Mouse (Mus musculus) heart, embryonic 14.5 days (tissue): ENCODE data around the gene Fgd2. TPM values are rescaled to one million over a fixed set of nuclear protein-coding genes. Genes with fewer than 3 reads are reported as not detected.
A peak's percentile ranks its signal among the peaks of the same experiment; 100 is the strongest.
"Not testable (repeated sequence)": the region's sequence is repeated elsewhere in the genome, so short reads cannot be mapped to it uniquely, and the experiment has no call there.

ENCODE experiments used
- ATAC-seq: fragments of 200-750 bp; cut with Nextera tagmentation; 2 replicates; pipeline ENCODE4 v1.8.0; 2017; ENCODE audit warnings: low read depth, moderate TSS enrichment; ENCODE audit not compliant: insufficient number of reproducible peaks, insufficient read depth, low FRiP score
- H3K27ac ChIP-seq, 2 experiments: fragments of 200-500 bp in 1 of 2; fragments of 300-500 bp in 1 of 2; sonication (generic) in 1 of 2; replicated peaks in 1 of 2; 2 replicates each; pipeline ENCODE4 v1.5.1; 2012 to 2014; ENCODE audit warnings: low read depth in 2 of 2, low read length in 2 of 2, control low read depth in 1 of 2, mild to moderate bottlenecking in 1 of 2, mixed read lengths in 1 of 2; ENCODE audit not compliant: control insufficient read depth in 1 of 2, insufficient read depth in 1 of 2
- H3K27me3 ChIP-seq: fragments of 300-500 bp; sonication (generic); 2 replicates; pipeline ENCODE4 v1.6.1; 2014; ENCODE audit warnings: mild to moderate bottlenecking, low read length, control low read depth; ENCODE audit not compliant: control insufficient read depth, insufficient read depth
- H3K36me3 ChIP-seq: fragments of 300-500 bp; sonication (generic); 2 replicates; pipeline ENCODE4 v1.6.1; 2014; ENCODE audit warnings: mild to moderate bottlenecking, control low read depth, low read length, mixed read lengths; ENCODE audit not compliant: control insufficient read depth, insufficient read depth
- H3K4me1 ChIP-seq, 2 experiments: fragments of 200-500 bp in 1 of 2; fragments of 300-500 bp in 1 of 2; sonication (generic) in 1 of 2; 2 replicates each; pipeline ENCODE4 v1.6.1; 2012 to 2014; ENCODE audit warnings: low read length in 2 of 2, control low read depth in 1 of 2, mixed read lengths in 1 of 2; ENCODE audit not compliant: control insufficient read depth in 2 of 2, insufficient read depth in 2 of 2
- H3K4me2 ChIP-seq: fragments of 300-500 bp; sonication (generic); 2 replicates; pipeline ENCODE4 v1.6.1; 2014; ENCODE audit warnings: mild to moderate bottlenecking, low read length
- H3K4me3 ChIP-seq, 2 experiments: fragments of 200-500 bp in 1 of 2; fragments of 300-500 bp in 1 of 2; sonication (generic) in 1 of 2; 2 replicates each; pipeline ENCODE4 v1.5.1; 2012 to 2014; ENCODE audit warnings: low read length in 2 of 2, mild to moderate bottlenecking in 2 of 2, control low read depth in 1 of 2, low read depth in 1 of 2, moderate library complexity in 1 of 2; ENCODE audit not compliant: control insufficient read depth in 1 of 2, insufficient read depth in 1 of 2
- H3K9ac ChIP-seq: fragments of 300-500 bp; sonication (generic); 2 replicates; pipeline ENCODE4 v1.6.1; 2014; ENCODE audit warnings: mild to moderate bottlenecking, low read length
- H3K9me3 ChIP-seq: fragments of 300-500 bp; sonication (generic); 2 replicates; pipeline ENCODE4 v1.6.1; 2016; ENCODE audit warnings: low read length, control low read depth; ENCODE audit not compliant: control insufficient read depth
- WGBS: fragments of 180-500 bp; shearing (Covaris S2); extraction: QIAGEN DNeasy Blood & Tissue Kit; methylation state at CpG from one replicate; pipeline ENCODE4 v1.1.7; 2014; 5-methylcytosine and 5-hydroxymethylcytosine counted together
- polyA plus RNA-seq: library from polyadenylated mRNA; unstranded; fragments of >200 nt; fragmentation: Nextera tagmentation; extraction: Ambion mirVana; gene quantifications from 2 replicates; pipeline ENCODE4 v1.2.1, GENCODE M21; 2014

Fgd2 gene
- polyA plus RNA-seq, 1 experiment from 2014 or later, result 2.8 TPM

DNA sequence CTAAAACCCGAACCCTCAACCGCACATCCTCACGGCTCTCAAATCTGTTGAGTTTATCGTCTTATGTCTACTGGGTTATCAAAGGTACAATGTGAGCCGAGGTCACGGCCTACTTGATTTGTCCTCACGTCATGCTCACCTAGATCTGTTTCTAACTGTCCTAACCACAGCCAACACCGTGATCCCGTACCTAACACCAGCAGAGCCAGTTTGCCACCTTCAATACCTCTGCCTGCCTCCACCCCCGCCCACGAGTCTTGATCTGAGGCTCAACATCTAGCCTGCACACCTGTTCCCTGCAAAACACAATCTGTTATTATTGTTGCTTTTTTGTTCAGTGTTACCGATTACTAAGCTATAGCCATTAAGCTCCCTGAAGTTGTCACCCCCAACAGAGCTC, 15.4 kb upstream of the Fgd2 start:
- Histone ChIP-seq H3K4me2 (peak overlapping the region; percentile 73; the same call in 1 of the 2 replicates), H3K4me1 (peaks cover 31 to 61% of the 10 kb centered on the region in 2 experiments), H3K27me3 (no peaks in the 10 kb centered on the region), H3K9ac (no peak overlapping the region), H3K27ac (peak overlapping the region in 1 of 2 experiments; percentile 94; a peak in 1 of 4 replicates), H3K9me3 (no peaks in the 10 kb centered on the region), H3K36me3 (peaks cover 41% of the 10 kb centered on the region), H3K4me3 (no peak overlapping the region)
- ATAC-seq, result no peak
- 75% methylated on average over 12 of the region's 12 CpGs for WGBS

- Histone ChIP-seq H3K36me3 (peaks cover 32% of the 10 kb centered on the region), H3K4me1 (peaks cover 28 to 49% of the 10 kb centered on the region in 2 experiments), H3K9ac (peak overlapping the region; percentile 97), H3K4me3 (peak overlapping the region; percentile 95 to 96), H3K4me2 (peak overlapping the region; percentile 73), H3K27ac (peak overlapping the region; percentile 89 to 94), H3K27me3 (no peaks in the 10 kb centered on the region), H3K9me3 (no peaks in the 10 kb centered on the region)
- no peak for ATAC-seq
- WGBS, result 3% methylated on average over 11 of the region's 11 CpGs
Measured at GRCm38 (mm10) chr17:29346496-29347125, 14.1 kb upstream of the Fgd2 start.

GRCm38 (mm10) chr17:29347126-29347644, 13.5 kb upstream of the Fgd2 start:
- Histone ChIP-seq H3K4me2 (peak overlapping the region; percentile 73), H3K9ac (peak overlapping the region; percentile 97), H3K9me3 (no peaks in the 10 kb centered on the region), H3K27me3 (no peaks in the 10 kb centered on the region), H3K4me1 (peaks cover 22 to 43% of the 10 kb centered on the region in 2 experiments), H3K36me3 (peaks cover 31% of the 10 kb centered on the region), H3K4me3 (peak overlapping the region; percentile 95 to 96), H3K27ac (peak overlapping the region; percentile 89 to 94)
- WGBS, result under 1% methylated on average over 40 of the region's 45 CpGs
- peak; percentile 29 for ATAC-seq

DNA sequence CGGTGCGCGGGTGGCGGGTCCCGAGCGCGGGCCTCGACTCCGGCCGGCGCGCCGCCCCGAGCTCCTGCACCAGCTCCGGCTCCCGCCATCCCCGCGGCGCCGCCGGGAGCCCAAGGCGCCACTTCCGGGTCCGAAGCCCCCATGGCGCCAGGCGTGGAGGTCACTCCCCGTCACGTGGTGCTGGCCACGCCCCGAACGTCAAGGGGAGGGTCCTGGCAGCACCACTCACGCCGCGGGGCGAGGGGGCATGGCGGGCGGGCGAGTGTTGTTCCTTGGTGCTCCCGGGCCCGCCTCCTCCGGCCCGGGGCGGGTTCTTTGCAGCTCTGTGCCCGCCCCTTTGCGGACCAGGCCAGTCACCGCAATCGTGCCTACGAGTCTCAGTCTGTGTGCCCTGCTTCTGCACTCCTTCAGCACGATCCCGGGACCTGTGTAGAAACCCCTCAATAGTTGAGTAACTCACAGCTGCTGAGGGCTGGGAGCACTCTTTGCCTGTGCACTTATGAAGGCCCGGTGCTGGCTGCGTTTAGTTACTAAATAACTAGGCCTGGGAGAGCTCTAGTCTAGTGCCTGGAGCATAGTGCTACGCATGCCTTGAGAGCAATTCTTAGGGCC, 13.0 kb upstream of the Fgd2 start, which contains the start of gene Mtch1:
TSS of gene Mtch1 (minus strand) at position 290 of the 612 bp plus-strand sequence.
- Histone ChIP-seq H3K27me3 (no peaks in the 10 kb centered on the region), H3K36me3 (peaks cover 26% of the 10 kb centered on the region), H3K9me3 (no peaks in the 10 kb centered on the region), H3K4me3 (peak within 1 kb of the TSS; percentile 95 to 96), H3K27ac (peak within 1 kb of the TSS; percentile 89 to 94), H3K4me1 (peaks cover 18 to 38% of the 10 kb centered on the region in 2 experiments), H3K9ac (peak within 1 kb of the TSS; percentile 97), H3K4me2 (peak within 1 kb of the TSS; percentile 73)
- ATAC-seq, result peak; percentile 94
- under 1% methylated on average over 44 of the region's 53 CpGs for WGBS

DNA sequence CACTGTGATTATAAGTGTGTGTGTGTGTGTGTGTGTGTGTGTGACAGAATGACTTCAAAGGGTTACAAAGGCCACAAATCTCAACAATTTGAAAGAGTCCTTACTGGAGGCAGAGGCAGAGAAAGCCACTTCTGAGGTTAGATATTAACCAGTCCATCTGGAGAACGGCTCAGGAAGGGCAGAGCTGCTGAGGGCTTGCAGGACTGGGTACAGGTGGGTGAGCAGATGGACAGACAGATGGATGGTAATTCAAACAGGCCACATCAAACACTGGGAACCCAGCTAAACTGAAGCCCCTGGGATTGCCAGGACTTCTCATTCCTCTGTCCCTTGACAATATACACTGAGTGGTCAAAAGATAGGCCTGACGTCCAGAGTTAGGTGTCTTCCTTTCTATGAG, 11.7 kb upstream of the Fgd2 start:
- Histone ChIP-seq H3K4me3 (no peak overlapping the region), H3K27ac (no peak overlapping the region), H3K36me3 (peaks cover 13% of the 10 kb centered on the region), H3K4me2 (no peak overlapping the region), H3K9ac (no peak overlapping the region), H3K27me3 (no peaks in the 10 kb centered on the region), H3K4me1 (peaks cover 17 to 26% of the 10 kb centered on the region in 2 experiments), H3K9me3 (no peaks in the 10 kb centered on the region)
- 77% methylated on average over 2 of the region's 2 CpGs for WGBS
- ATAC-seq, result no peak

DNA sequence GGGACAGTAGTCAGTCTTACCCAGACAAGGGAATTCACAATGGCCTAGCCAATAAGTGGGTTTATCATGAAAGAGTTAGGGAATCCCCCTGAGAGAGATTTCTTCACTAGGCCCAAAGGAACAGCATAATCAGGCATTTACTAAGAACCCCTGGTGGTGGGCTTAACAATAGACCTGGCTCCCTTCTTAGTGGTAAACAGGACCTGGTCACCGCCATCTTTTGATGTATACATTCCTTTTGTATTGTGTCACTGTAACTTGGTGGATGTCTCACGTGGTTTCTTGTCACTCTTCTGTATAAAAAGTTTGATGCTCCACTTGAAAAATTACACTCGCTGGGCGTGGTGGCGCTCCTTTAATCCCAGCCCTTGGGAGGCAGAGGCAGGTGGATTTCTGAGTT, 9.7 kb upstream of the Fgd2 start:
- not testable (repeated sequence) for H3K27ac ChIP-seq, H3K4me3 ChIP-seq, H3K36me3 ChIP-seq, H3K9ac ChIP-seq, ATAC-seq, H3K4me2 ChIP-seq, H3K9me3 ChIP-seq, H3K27me3 ChIP-seq
- peaks cover 19 to 24% of the 10 kb centered on the region in 2 experiments for H3K4me1 ChIP-seq
- 78% methylated on average over 5 of the region's 5 CpGs for WGBS

DNA sequence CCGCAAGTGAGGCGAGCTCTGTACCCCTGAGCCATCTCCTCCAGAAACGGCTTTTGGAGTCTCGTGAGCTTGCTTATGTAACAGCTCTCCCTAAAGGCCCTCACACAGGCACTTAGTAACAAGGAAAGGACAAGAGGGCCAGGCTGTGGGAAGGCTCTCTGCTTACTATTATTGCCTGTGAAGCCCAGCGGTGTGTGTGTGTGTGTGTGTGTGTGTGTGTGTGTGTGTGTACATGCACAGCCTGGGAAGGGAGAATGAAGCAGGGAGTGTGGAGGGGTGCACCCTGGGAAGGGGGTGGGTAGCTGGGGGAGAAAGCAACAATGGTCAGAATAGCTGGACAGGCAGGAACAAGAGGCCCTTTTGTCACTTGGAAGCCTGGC, 5.3 kb upstream of the Fgd2 start:
- Histone ChIP-seq H3K27me3 (no peaks in the 10 kb centered on the region), H3K9me3 (no peaks in the 10 kb centered on the region), H3K4me2 (peak overlapping the region; percentile 72), H3K4me3 (no peak overlapping the region), H3K27ac (peak overlapping the region; percentile 97 to 99), H3K9ac (peak overlapping the region; percentile 67), H3K36me3 (no peaks in the 10 kb centered on the region), H3K4me1 (peaks cover 20 to 24% of the 10 kb centered on the region in 2 experiments)
- WGBS, result 29% methylated on average over 5 of the region's 5 CpGs
- no peak for ATAC-seq
